Mouse (Mus musculus): ENCODE results near the gene Gm10643.

DNA sequence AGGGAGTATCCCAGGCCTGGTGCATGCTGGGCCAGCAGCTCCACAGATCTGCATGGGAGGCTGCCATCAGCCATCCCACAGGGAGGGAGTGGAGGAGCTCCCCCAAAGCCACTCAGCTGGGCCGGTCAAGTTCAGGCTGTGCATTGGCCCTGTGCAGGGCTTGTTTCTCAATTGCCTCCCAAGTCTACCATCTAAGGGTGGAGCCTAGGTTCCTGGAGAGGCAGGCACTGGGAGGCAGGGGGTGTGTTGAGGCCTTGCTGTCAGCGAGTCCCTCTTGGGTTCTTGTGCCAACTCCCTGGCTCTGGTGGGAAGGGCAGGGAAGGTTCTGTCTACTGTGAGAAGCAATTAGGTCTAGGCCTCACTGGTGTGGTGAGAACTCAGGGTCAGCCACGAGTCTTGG is 7.0 kb upstream of the Gm10643 start:
- no peak for TF ChIP-seq CTCF (IDR thresholded peaks at IDR 0.05; ENCODE audit: borderline replicate concordance, extremely low read depth, insufficient read depth, insufficient read length)
- TF ChIP-seq POLR2A (IDR thresholded peaks at IDR 0.05; ENCODE audit: borderline replicate concordance, extremely low read depth, insufficient read depth, insufficient read length, poor library complexity, severe bottlenecking), result no peak
